Mouse (Mus musculus): ENCODE measurements around the gene Myo1g. TPM values are rescaled to one million over a fixed set of nuclear protein-coding genes. Genes with fewer than 3 reads are reported as not detected.

The Myo1g gene
- polyA plus RNA-seq, 1 experiment from 2014 or later = 1.3 TPM

GRCm38 (mm10) chr11:6489691-6490503 lies 30.9 kb downstream of the Myo1g start:
- no peak for ATAC-seq (ENCODE audit: insufficient number of reproducible peaks, insufficient read depth, low FRiP score, low read depth)

GRCm38 (mm10) chr11:6489257-6489656 lies 31.5 kb downstream of the Myo1g start:
- Histone ChIP-seq H3K4me2 (replicated peaks; ENCODE audit: low read depth, low read length) (no peak overlapping the region), H3K27me3 (ENCODE audit: control insufficient read depth, insufficient read depth, low read length) (no peaks in the 10 kb centered on the region), H3K4me1 (ENCODE audit: control insufficient read depth, insufficient read depth, low read length) (no peaks in the 10 kb centered on the region), H3K9me3 (ENCODE audit: control insufficient read depth, low read depth, low read length) (no peaks in the 10 kb centered on the region), H3K9ac (replicated peaks; ENCODE audit: low read depth, low read length) (no peak overlapping the region), H3K27ac (ENCODE audit: low read length) (no peak overlapping the region), H3K4me3 (ENCODE audit: low read depth, low read length) (no peak overlapping the region), H3K36me3 (ENCODE audit: control insufficient read depth, insufficient read depth, low read length) (no peaks in the 10 kb centered on the region)
- no peak for ATAC-seq (ENCODE audit: insufficient number of reproducible peaks, insufficient read depth, low FRiP score, low read depth)
- 89% methylated on average over 7 of the region's 7 CpGs for WGBS

More at GRCm38 (mm10) chr11:6489691-6490503, 30.9 kb downstream of the Myo1g start:
- 54% methylated on average over 6 of the region's 6 CpGs for WGBS
- Histone ChIP-seq H3K27me3 (ENCODE audit: control insufficient read depth, insufficient read depth, low read length) (no peaks in the 10 kb centered on the region), H3K4me1 (ENCODE audit: control insufficient read depth, insufficient read depth, low read length) (no peaks in the 10 kb centered on the region), H3K9ac (replicated peaks; ENCODE audit: low read depth, low read length) (no peak overlapping the region), H3K4me3 (ENCODE audit: low read depth, low read length) (no peak overlapping the region), H3K27ac (ENCODE audit: low read length) (no peak overlapping the region), H3K36me3 (ENCODE audit: control insufficient read depth, insufficient read depth, low read length) (no peaks in the 10 kb centered on the region), H3K4me2 (replicated peaks; ENCODE audit: low read depth, low read length) (no peak overlapping the region), H3K9me3 (ENCODE audit: control insufficient read depth, low read depth, low read length) (no peaks in the 10 kb centered on the region)

- no peak for ATAC-seq (ENCODE audit: insufficient number of reproducible peaks, insufficient read depth, low FRiP score, low read depth)
- no peaks in the 10 kb centered on the region for H3K9me3 ChIP-seq (ENCODE audit: control insufficient read depth, low read depth, low read length)
- 91% methylated on average over 5 of the region's 5 CpGs for WGBS
- no peaks in the 10 kb centered on the region for H3K27me3 ChIP-seq (ENCODE audit: control insufficient read depth, insufficient read depth, low read length)
- no peak overlapping the region for H3K27ac ChIP-seq (ENCODE audit: low read length)
- H3K4me1 ChIP-seq (ENCODE audit: control insufficient read depth, insufficient read depth, low read length) = no peaks in the 10 kb centered on the region
- no peak overlapping the region for H3K4me3 ChIP-seq (ENCODE audit: low read depth, low read length)
- no peak overlapping the region for H3K4me2 ChIP-seq (replicated peaks; ENCODE audit: low read depth, low read length)
- H3K9ac ChIP-seq (replicated peaks; ENCODE audit: low read depth, low read length) = no peak overlapping the region
- no peaks in the 10 kb centered on the region for H3K36me3 ChIP-seq (ENCODE audit: control insufficient read depth, insufficient read depth, low read length)
Measured at GRCm38 (mm10) chr11:6488041-6488684, 32.6 kb downstream of the Myo1g start.

GRCm38 (mm10) chr11:6487496-6487895 lies 33.3 kb downstream of the Myo1g start:
- no peak overlapping the region for H3K9ac ChIP-seq (replicated peaks; ENCODE audit: low read depth, low read length)
- no peak overlapping the region for H3K4me2 ChIP-seq (replicated peaks; ENCODE audit: low read depth, low read length)
- no peak for ATAC-seq (ENCODE audit: insufficient number of reproducible peaks, insufficient read depth, low FRiP score, low read depth)
- no peaks in the 10 kb centered on the region for H3K36me3 ChIP-seq (ENCODE audit: control insufficient read depth, insufficient read depth, low read length)
- H3K9me3 ChIP-seq (ENCODE audit: control insufficient read depth, low read depth, low read length) = no peaks in the 10 kb centered on the region
- 46% methylated on average over 7 of the region's 7 CpGs for WGBS
- H3K4me3 ChIP-seq (ENCODE audit: low read depth, low read length) = no peak overlapping the region
- no peaks in the 10 kb centered on the region for H3K27me3 ChIP-seq (ENCODE audit: control insufficient read depth, insufficient read depth, low read length)
- H3K27ac ChIP-seq (ENCODE audit: low read length) = no peak overlapping the region
- H3K4me1 ChIP-seq (ENCODE audit: control insufficient read depth, insufficient read depth, low read length) = no peaks in the 10 kb centered on the region

- H3K4me2 ChIP-seq (replicated peaks; ENCODE audit: low read depth, low read length) = no peak overlapping the region
- H3K9ac ChIP-seq (replicated peaks; ENCODE audit: low read depth, low read length) = no peak overlapping the region
- no peak overlapping the region for H3K27ac ChIP-seq (ENCODE audit: low read length)
- ATAC-seq (ENCODE audit: insufficient number of reproducible peaks, insufficient read depth, low FRiP score, low read depth) = no peak
- 64% methylated on average over 6 of the region's 6 CpGs for WGBS
- no peaks in the 10 kb centered on the region for H3K9me3 ChIP-seq (ENCODE audit: control insufficient read depth, low read depth, low read length)
- no peaks in the 10 kb centered on the region for H3K27me3 ChIP-seq (ENCODE audit: control insufficient read depth, insufficient read depth, low read length)
- no peak overlapping the region for H3K4me3 ChIP-seq (ENCODE audit: low read depth, low read length)
- H3K36me3 ChIP-seq (ENCODE audit: control insufficient read depth, insufficient read depth, low read length) = no peaks in the 10 kb centered on the region
- no peaks in the 10 kb centered on the region for H3K4me1 ChIP-seq (ENCODE audit: control insufficient read depth, insufficient read depth, low read length)
Measured at GRCm38 (mm10) chr11:6486916-6487315, 33.8 kb downstream of the Myo1g start.

- no peaks in the 10 kb centered on the region for H3K9me3 ChIP-seq (ENCODE audit: control insufficient read depth, low read depth, low read length)
- no peaks in the 10 kb centered on the region for H3K4me1 ChIP-seq (ENCODE audit: control insufficient read depth, insufficient read depth, low read length)
- no peak overlapping the region for H3K27ac ChIP-seq (ENCODE audit: low read length)
- H3K9ac ChIP-seq (replicated peaks; ENCODE audit: low read depth, low read length) = no peak overlapping the region
- 58% methylated on average over 3 of the region's 3 CpGs for WGBS
- no peak overlapping the region for H3K4me3 ChIP-seq (ENCODE audit: low read depth, low read length)
- H3K4me2 ChIP-seq (replicated peaks; ENCODE audit: low read depth, low read length) = no peak overlapping the region
- H3K27me3 ChIP-seq (ENCODE audit: control insufficient read depth, insufficient read depth, low read length) = no peaks in the 10 kb centered on the region
- no peak for ATAC-seq (ENCODE audit: insufficient number of reproducible peaks, insufficient read depth, low FRiP score, low read depth)
- H3K36me3 ChIP-seq (ENCODE audit: control insufficient read depth, insufficient read depth, low read length) = no peaks in the 10 kb centered on the region
Measured at GRCm38 (mm10) chr11:6484244-6484959, 36.4 kb downstream of the Myo1g start.

GRCm38 (mm10) chr11:6483103-6483502 lies 37.7 kb downstream of the Myo1g start:
- Histone ChIP-seq H3K9ac (replicated peaks; ENCODE audit: low read depth, low read length) (no peak overlapping the region), H3K4me3 (ENCODE audit: low read depth, low read length) (no peak overlapping the region), H3K9me3 (ENCODE audit: control insufficient read depth, low read depth, low read length) (no peaks in the 10 kb centered on the region), H3K27ac (ENCODE audit: low read length) (no peak overlapping the region), H3K36me3 (ENCODE audit: control insufficient read depth, insufficient read depth, low read length) (no peaks in the 10 kb centered on the region), H3K27me3 (ENCODE audit: control insufficient read depth, insufficient read depth, low read length) (no peaks in the 10 kb centered on the region), H3K4me1 (ENCODE audit: control insufficient read depth, insufficient read depth, low read length) (no peaks in the 10 kb centered on the region), H3K4me2 (replicated peaks; ENCODE audit: low read depth, low read length) (no peak overlapping the region)
- 76% methylated on average over 2 of the region's 2 CpGs for WGBS
- ATAC-seq (ENCODE audit: insufficient number of reproducible peaks, insufficient read depth, low FRiP score, low read depth) = no peak

GRCm38 (mm10) chr11:6481669-6482185 lies 39.0 kb downstream of the Myo1g start:
- Histone ChIP-seq H3K9me3 (ENCODE audit: control insufficient read depth, low read depth, low read length) (no peaks in the 10 kb centered on the region), H3K36me3 (ENCODE audit: control insufficient read depth, insufficient read depth, low read length) (no peaks in the 10 kb centered on the region), H3K9ac (replicated peaks; ENCODE audit: low read depth, low read length) (no peak overlapping the region), H3K4me3 (ENCODE audit: low read depth, low read length) (no peak overlapping the region), H3K4me2 (replicated peaks; ENCODE audit: low read depth, low read length) (no peak overlapping the region), H3K4me1 (ENCODE audit: control insufficient read depth, insufficient read depth, low read length) (no peaks in the 10 kb centered on the region), H3K27me3 (ENCODE audit: control insufficient read depth, insufficient read depth, low read length) (no peaks in the 10 kb centered on the region), H3K27ac (ENCODE audit: low read length) (no peak overlapping the region)
- no peak for ATAC-seq (ENCODE audit: insufficient number of reproducible peaks, insufficient read depth, low FRiP score, low read depth)
- WGBS = 60% methylated on average over 6 of the region's 6 CpGs
